Mouse (Mus musculus) neutrophil, adult 5-6 weeks (primary cell): ENCODE results near the gene Amph. TPM values are rescaled to one million over a fixed set of nuclear protein-coding genes. Genes with fewer than 3 reads are reported as not detected.
A peak's percentile ranks its signal among the peaks of the same experiment; 100 is the strongest.

ENCODE experiments used
- ATAC-seq: fragments of 151-379, 151-347 bp; 2 replicates; pipeline ENCODE4 v1.8.0; 2017; ENCODE audit warnings: mild to moderate bottlenecking, moderate TSS enrichment; ENCODE audit not compliant: insufficient number of reproducible peaks, poor library complexity, low FRiP score, severe bottlenecking; ENCODE audit errors: extremely low read depth
- total RNA-seq: library from RNA; stranded (forward); fragments of 200-1000 nt; gene quantifications from 2 replicates; pipeline ENCODE4 v1.2.3, GENCODE M21; 2017

Amph gene
- total RNA-seq, 1 experiment from 2014 or later, result not detected

DNA sequence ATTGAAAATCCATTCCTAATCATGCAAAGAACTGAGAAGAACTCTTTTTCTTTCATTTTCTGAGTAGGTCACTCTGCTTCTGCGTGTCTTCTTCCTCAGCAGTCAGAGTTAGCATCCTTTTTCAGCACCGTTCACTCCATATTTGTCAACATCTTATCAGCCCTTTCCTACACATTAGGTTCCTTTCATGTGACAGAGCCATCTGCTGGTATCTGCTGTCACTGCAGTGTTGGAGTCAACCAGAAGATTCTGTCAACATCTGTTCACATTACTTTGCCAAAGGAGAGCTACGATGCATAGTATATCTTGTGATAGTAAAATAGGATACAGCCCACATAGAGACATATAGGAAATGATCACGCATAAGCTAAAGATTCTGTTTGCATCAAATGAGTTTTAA, 185.8 kb downstream of the Amph start:
- no peak for ATAC-seq

- ATAC-seq, result no peak
Measured at GRCm38 (mm10) chr13:19137212-19137611, 189.2 kb downstream of the Amph start.

GRCm38 (mm10) chr13:19137932-19138331, 189.9 kb downstream of the Amph start:
- ATAC-seq, result no peak

GRCm38 (mm10) chr13:19138550-19138949, 190.5 kb downstream of the Amph start:
- no peak for ATAC-seq

GRCm38 (mm10) chr13:19139104-19139503, 191.1 kb downstream of the Amph start:
- no peak for ATAC-seq

DNA sequence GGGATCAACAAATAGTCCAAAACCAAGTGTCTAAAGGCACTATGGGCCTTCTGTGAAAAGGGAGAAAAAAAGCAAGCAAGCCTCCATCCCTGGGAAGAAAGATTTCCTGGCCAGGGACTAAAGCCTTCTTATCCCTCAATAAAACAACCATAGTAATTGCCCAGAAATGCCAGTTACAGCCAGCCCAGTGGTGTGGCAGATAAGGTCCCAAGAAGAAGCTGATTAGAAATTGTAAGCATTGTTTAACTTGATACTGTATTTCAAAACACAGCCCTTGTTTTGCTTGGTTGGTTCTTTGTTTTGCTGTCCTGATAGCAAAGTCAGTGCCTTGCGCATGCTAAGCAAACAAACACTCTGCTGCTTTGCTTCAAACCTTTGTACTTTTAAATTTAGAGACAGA, 191.8 kb downstream of the Amph start:
- ATAC-seq, result no peak

- ATAC-seq, result no peak
Measured at GRCm38 (mm10) chr13:19143766-19144165, 195.8 kb downstream of the Amph start.

- no peak for ATAC-seq
Measured at GRCm38 (mm10) chr13:19147468-19147867, 199.5 kb downstream of the Amph start.

DNA sequence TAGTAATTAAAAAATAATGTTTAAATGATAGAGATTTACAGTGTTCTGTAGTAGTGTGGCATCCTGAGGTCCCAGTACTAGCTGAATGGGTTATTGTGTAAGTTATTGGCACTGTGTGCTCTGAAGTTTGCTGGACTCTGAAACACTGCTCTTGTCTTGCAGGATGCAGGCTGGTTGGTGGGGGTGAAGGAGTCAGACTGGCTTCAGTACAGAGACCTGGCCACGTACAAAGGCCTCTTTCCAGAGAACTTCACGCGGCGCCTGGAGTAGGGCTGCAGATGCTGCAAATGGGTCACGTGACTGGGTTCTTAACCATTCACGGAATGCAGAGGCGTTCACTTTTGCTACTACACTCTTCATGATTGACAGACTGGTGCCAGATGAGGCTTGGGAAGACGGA, 201.6 kb downstream of the Amph start:
- no peak for ATAC-seq

DNA sequence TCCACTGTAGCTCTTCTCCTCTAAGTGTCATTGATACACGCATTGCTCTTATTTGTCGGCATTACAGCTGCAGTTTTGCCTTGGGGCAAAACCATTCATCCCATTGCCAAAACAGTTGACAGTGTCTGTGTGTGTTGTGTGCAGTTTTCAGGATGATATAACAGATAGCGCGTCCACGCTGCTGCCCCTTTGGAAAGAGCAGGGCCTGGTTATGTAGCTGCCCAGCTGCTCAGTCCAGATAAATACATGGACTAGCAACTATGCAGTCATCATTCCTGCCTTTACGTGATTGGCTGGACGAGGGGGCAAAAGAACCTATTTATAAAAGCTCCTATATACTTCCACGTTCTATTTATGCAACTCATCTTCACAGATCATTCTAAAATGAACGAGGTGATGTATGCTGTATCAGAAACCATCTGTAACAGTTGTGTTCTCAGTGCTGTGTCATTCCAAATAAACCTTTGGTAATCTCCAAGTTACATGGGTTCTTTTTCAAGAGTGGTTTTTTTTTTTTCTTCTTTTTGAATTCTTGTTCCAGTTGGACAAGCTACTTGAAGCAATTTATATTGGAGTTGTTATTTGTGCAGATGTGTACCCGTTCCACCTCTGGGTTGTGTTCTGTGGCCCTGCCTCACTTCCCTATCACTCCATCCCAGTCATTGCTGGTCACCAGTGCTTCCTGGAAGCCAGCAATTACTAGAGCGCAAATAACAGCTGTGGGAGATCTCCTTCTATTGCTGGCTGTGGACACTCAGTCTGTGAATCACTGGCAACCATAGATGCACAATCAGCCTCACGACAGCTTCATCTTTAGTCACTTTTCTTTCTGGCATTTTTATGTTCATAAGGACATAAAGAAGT, 202.7 kb downstream of the Amph start:
- no peak for ATAC-seq

DNA sequence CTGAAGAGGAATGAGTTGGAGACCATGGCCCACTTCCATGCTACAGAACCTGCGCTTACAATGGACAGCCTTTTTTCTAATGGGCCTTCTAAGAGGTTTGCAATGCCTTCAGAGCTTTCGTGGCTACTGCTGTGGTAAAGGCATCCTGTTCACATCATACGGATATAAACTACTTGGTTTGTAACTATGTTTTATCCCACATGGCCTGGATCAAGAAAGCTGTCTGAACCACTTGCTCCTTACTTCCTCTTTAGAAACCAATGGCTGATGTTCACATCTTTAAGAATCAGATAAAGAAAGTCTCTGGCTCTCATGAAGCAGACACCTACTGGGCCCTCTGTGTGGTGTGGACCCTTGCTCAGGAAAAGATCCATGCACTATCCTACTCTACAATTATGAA, 204.1 kb downstream of the Amph start:
- ATAC-seq, result no peak

DNA sequence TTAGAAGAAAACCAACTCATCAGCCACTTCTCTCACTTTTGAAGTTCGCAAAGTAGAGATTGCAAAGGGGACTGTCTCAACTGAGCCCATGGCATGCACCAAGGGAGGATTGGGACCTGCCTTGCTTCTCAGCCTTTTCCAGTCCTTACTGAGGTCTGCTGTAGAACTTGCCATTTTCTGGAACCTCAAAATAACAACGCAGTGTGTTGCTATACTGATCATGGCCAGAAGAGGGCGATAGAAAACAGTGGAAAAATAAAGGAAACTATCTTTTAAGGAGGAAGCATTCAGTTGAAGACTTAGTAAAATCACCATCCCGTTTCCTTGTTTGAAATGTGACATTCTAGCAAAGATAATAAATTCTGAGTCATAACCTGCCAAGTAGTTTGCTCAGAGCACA, 210.5 kb downstream of the Amph start:
- no peak for ATAC-seq

DNA sequence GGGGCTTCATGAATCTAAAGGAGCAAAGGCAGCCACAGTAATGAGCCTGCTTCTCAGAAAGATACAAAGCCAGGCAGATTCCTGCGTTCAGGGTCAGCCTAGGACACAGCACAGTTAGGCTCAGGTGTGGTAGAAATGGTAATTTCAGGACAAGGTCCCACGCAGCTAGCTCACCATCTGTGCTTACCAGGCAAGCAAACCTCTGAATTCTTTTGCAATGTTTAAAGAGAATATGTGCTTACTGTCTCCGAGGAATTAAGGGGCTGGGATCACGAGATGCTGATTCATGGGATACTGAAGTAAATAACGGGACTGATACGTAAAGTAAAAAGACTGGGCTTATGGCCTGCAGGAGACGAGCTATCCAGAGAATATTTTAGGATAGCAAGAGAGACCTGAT, 212.6 kb downstream of the Amph start:
- ATAC-seq, result no peak

GRCm38 (mm10) chr13:19161111-19161510, 213.1 kb downstream of the Amph start:
- ATAC-seq, result no peak

GRCm38 (mm10) chr13:19162120-19162519, 214.1 kb downstream of the Amph start:
- peak; percentile 19; the same call in 1 of the 2 replicates for ATAC-seq

DNA sequence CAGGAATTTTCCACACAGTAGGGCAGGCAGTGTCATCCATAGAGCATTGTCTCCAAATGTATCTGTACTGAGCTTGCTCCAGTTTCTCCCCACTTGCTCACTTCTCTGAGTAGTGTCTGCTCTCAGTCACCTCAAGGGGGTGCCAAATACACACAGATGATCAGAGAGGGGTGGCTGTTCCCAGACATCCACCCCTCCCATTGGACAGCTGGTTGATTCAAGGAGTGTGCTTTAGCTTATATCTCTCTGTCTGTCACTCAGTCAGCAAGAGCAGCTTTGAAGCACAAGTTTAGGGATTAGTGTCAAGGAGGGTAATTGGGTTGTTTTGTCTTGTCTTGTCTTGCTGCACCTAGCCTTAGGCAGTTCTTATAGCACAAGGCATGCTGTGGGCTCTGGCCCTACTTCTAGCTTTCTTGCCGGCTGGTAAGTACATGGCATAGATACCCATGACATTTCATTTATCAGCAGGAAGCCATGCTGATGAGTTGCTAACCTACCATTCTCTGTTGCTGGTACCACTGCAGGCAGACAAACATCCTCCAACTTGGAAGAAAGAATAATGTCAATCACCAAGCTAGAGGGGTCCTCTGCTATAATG, 229.8 kb downstream of the Amph start:
- peak; percentile 46; the same call in 1 of the 2 replicates for ATAC-seq

- ATAC-seq, result no peak
Measured at GRCm38 (mm10) chr13:19178351-19178750, 230.3 kb downstream of the Amph start.

DNA sequence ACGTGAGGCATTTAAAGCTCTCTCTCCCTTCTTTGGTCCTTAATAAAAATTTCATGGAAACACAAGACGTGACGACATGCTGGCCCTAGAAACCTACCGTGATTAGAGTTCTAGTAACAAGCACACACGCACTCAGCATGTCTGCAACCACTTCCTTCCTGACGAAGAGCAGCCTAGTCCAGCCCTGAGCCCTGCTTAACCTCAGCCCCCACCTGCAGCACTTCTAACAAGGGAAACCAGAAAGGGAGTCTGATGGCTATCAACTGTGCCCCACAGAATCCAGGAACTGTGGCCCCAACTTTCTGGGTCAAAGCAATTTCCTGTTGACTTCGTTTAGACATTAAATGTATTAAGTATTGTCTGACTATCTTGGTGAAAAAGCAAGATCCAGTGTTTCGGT, 234.3 kb downstream of the Amph start:
- peak; percentile 61; the same call in 1 of the 2 replicates for ATAC-seq

- 0 out of 2 replicates have a peak, but pooled peaks have one; percentile 39 for ATAC-seq
Measured at GRCm38 (mm10) chr13:19190052-19190451, 242.0 kb downstream of the Amph start.

DNA sequence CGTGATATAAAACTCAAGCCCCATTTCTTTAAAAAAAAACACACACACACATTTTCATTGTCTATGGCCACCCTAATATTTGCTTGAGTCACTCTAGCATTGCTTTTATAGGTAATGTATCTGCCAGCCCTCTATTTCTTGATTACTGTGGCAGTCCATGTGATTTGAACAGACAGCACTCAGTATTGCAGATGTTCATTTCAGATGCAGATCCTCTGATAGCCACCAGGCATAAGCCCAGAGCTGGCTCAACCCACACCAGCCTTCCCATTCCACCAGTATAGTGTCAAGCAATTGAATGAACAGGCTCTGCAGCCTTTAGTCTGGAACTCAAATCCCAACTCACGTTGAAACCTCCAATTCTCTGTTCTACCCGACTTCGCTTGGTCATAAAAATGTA, 246.8 kb downstream of the Amph start:
- no peak for ATAC-seq
